Mouse (Mus musculus) hematopoietic stem cell, adult 5-6 weeks (primary cell): ENCODE results near the gene Lrg1. TPM values are rescaled to one million over a fixed set of nuclear protein-coding genes. Genes with fewer than 3 reads are reported as not detected.
"Not testable (repeated sequence)": the region's sequence is repeated elsewhere in the genome, so short reads cannot be mapped to it uniquely, and the experiment has no call there.

Experiments
- ATAC-seq, 2 experiments: fragments of 125-278 bp in 1 of 2; replicated peaks in 1 of 2; 2 replicates each; pipeline ENCODE4 v1.8.0; 2016 to 2017; ENCODE audit warnings: inconsistent platforms in 2 of 2, mild to moderate bottlenecking in 2 of 2, moderate number of reproducible peaks in 2 of 2, low read depth in 1 of 2, moderate TSS enrichment in 1 of 2; ENCODE audit not compliant: low FRiP score in 2 of 2, poor library complexity in 2 of 2, severe bottlenecking in 2 of 2, insufficient read depth in 1 of 2, low TSS enrichment in 1 of 2
- total RNA-seq: library from RNA; stranded (forward); fragments of 172-1452, 232-1000 nt; gene quantifications from 2 replicates; pipeline ENCODE4 v1.2.3, GENCODE M21; 2017

The Lrg1 gene
- total RNA-seq, 1 experiment from 2014 or later, result 1.9 TPM

DNA sequence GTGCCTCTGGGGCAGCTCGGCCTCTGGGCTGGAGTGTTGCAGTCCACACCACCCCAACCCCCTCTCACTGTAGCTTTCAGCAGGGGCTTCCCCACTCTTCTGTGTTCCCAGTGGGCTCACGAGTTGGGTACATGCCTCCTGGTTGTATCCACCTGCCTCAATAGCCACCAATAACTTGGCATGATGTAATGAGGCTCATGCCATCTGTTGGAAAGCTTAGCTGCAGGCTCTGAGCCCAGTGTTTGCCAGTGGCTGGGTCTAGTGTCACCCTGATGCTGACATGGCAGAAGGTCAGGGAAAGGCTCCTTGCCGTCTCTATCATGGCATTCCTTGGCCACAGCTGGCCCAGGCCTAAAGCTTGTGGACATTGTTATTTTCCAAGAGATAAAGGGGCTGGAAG, 21.0 kb downstream of the Lrg1 start:
- ATAC-seq, result no peak

DNA sequence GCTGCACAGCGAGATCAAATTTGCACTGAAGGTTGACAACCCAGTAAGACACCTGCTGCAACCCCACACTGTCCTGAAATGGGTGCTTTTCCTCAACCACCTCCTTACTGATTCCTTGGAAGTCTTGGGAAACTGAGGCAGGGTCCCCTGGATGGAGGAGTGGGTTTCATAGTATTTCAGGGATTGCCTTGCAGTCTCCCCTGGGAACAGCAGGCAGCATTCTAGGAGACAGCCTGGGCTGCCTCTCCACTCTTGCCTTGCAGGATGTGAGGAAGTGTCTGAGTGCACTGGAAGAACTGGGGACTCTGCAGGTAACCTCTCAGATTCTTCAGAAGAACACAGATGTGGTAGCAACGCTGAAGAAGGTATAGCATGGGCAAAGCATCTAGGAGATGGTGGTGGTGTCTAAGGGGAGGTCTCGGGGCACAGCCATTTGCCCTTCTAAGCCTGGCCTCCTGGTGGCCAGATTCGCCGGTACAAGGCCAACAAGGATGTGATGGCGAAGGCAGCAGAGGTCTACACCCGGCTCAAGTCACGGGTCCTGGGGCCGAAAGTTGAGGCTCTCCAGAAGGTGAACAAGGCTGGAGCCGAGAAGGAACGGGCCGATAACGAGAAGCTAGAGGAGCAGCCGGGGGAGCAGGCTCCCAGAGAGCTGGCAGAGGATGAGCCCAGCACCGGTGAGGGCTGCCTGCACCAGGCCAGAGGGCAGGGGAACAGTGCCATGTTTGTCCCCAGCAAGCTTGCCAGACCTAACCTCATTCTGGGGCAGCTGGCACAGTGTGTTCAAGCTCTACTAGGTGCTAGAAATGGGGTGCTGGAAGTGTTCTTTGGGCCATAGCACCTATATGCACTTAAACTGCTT, 22.9 kb downstream of the Lrg1 start:
- no peak for ATAC-seq

DNA sequence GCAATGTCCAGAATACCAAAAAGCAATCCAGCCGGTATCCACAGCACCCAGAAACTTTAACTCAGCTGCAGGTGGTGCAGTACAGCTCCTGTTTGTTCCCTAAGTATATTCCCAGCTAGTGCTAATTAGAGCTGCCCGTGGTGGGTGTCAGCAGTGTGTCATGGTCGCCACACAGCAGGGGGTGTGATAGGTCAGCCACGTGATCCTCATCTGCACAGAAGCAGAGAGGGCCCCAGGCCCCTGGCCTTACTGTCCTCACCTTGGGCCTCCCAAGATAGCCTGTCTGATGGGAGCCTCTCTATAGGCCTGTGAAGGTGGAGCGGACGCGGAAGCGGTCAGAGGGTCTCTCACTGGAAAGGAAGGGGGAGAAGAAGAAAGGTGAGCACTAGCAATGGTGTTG, 23.6 kb downstream of the Lrg1 start:
- ATAC-seq, result no peak

- ATAC-seq, result no peak
Observed at GRCm38 (mm10) chr17:56096883-56097282, 24.9 kb downstream of the Lrg1 start.

- ATAC-seq, result no peak
Observed at GRCm38 (mm10) chr17:56092794-56093193, 29.0 kb downstream of the Lrg1 start.

GRCm38 (mm10) chr17:56092312-56092711, 29.5 kb downstream of the Lrg1 start:
- no peak for ATAC-seq

DNA sequence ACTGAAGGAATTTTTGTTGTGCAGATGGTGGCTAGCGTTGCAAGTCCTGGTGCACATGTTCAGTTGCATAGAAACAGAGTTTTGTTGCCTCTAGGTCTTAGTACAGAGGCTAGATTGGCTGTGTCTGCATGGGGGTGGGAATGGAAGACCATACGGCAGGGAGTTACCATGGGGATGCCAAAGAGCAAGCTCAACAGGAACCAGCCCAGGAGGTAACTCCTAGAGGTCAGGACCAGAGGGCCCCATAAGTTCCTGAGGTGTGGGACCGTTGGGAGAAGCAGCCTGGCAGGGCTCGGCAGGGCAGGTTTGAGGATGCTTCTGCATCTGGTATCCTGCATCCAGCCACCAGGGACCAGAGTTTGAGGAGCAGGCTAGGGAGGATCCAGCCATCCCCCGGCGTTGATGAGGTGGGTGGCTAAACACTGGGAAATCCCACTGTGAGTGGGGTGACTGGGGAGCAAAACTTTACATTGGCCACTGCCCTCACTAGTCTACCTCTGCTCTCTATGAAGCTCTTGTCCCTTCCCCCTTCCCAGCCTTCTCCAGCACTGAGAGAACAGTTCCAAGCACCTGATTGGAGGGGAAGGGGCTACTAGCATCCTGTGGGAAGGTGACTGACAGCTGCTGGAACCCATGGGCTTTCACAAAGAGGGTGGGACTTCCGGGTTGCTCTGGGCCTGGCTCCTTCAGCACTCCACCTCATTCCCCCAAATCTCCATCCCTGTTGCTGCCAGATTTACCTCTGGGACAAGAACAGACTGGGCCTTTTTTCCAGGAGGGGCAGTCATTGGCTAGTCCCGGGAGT, 40.8 kb downstream of the Lrg1 start:
- no peak for ATAC-seq

DNA sequence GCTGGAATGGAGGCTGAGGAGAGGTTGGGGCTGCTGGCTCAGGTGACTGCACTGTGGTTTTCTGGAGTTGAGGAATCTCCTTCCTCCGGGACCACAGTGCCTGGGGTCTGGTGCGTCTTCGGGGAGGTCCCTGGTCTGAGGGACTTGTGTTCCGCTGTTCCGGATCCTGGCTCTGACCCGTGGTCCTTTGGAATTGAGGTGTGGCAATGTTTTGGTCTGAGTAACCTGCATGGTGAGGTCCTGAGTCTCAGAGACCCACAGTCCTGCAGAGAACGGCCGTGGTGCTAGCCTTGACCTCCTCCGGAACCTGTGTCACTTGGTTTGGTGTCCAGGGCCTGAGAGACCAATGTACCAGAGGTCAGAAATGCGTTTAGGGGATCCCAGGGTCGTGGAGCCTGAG, 41.9 kb downstream of the Lrg1 start:
- ATAC-seq, result no peak

GRCm38 (mm10) chr17:56078880-56079795, 42.7 kb downstream of the Lrg1 start, which contains the start of gene Hdgfl2:
TSS of gene Hdgfl2 (plus strand) at chr17:56079634.
- peak; percentile 82 to 84 for ATAC-seq

- not testable (repeated sequence) for ATAC-seq
Observed at GRCm38 (mm10) chr17:56078361-56078760, 43.4 kb downstream of the Lrg1 start.

DNA sequence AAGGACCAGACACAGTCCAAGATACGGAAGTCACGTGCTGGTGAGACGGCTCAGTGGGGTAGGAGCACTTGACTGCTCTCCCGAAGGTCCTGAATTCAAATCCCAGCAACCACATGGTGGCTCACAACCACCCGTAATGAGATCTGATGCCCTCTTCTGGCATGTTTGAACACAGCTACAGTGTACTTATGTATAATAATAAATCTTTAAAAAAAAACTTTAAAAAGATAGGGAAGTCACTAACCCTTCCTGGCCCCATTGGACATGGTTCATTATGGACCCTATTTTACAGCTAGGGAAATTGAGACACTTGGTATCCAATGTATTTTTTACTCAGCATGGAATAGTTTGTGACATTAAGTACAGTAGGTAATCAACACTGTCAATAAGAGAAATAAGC, 44.3 kb downstream of the Lrg1 start:
- ATAC-seq, result no peak

DNA sequence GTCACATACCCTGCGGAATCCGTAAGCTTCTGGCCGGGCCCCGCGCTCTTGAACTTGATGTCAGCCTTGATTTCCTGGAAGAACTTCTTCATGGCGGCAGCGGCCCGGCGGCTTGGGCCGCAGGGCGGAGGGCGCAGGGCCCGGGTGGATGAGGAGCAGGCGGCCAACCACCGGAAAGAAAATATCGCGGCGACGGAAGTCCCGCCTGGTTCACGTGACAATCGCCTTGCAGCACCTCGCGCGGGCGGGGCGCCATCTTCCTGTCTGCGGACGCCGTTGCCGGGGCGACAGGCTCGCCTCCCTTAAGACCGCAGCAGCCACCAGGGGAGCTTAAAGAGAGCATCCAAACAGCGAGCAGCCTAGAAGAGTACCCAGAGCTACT, 47.0 kb downstream of the Lrg1 start, which contains the start of gene Ubxn6:
Gene Ubxn6, minus strand, starts transcription at position 202 of the 382 bp plus-strand sequence.
- peak; percentile 28 to 44 for ATAC-seq

- peak; percentile 13 to 44; a peak in 3 of 4 replicates for ATAC-seq
Observed at GRCm38 (mm10) chr17:56074097-56074826, 47.5 kb downstream of the Lrg1 start.

DNA sequence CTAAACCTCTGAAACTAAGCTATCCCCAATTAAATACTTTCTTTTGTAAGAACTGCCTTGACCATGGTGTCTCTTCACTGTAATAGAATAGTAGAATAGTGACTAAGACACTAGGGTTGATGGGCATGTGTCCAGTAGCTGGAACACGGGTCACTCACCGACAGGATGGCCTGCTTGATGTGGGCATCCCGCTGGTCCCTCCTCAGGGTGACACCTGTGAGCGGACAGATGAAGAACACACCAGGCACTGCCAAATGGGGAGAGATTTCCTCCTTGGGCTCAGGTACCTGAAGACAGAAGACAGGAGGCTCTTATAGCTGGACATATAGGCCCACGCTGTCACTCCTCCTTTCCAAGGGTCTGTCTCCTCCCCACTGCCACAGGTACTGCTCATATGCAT, 49.6 kb downstream of the Lrg1 start:
- ATAC-seq, result no peak

GRCm38 (mm10) chr17:56071126-56071525, 50.7 kb downstream of the Lrg1 start:
- ATAC-seq, result no peak
